Mouse (Mus musculus): ENCODE measurements around the gene Kcnj10.

Gene Kcnj10

DNA sequence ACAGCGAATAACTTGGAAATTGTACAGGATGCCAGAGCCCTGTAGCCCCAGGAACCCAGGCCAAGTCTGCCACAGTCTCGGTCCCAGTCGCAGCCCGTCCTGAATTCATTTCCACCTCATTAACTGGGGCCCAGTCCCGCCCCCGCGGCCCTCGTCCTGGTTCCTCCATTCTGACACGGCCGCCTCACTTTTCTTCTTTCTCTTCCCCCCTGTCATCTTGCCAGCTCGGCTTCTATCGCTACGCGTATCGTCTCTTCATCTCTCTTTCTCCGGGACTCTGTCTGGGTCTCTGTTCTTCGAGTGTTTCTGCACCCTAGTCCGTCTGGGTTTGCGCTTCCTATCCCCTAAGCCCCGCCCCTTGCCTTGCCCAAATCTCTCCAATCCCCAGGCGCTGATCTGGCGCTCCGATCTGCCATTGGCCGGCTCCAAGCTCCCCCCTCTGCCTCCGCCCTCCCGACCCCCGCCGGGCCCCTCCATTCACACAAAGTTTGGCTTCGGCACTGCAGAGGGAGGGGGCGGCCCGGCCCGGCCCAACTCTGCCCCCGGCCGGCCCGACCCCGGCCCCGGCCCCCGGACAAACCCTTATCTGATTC is at the start of gene Kcnj10:
TSS of gene Kcnj10 (plus strand) at position 482 of the 593 bp plus-strand sequence.
- peak; percentile 42 to 48 for DNase-seq

GRCm38 (mm10) chr1:172292880-172293279 is 48.1 kb upstream of the Kcnj10 start:
- DNase-seq, result no peak

DNA sequence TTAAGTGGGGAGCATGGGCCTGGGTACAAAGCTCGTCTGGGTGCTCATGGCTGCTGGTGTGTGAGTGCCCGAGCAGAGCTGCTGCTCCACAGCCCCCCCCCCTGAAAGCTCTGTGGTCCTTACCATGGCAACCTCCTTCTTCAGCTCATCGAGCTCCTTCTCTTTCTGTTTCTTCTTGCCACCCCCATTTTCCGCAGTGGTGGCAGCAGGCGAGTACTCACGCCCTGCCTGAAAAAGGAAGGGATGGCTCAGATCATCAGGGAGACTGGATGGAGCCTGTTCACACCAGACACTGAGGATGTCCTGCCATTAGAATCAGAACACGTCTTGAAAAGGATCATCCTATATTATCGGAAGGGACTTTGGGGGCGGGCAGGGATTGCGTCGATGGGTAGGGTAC is 47.6 kb upstream of the Kcnj10 start:
- no peak for DNase-seq

GRCm38 (mm10) chr1:172295751-172296197 is 45.2 kb upstream of the Kcnj10 start:
- DNase-seq, result no peak

- no peak for DNase-seq
Measured at GRCm38 (mm10) chr1:172296816-172297510, 44.0 kb upstream of the Kcnj10 start.

GRCm38 (mm10) chr1:172297611-172298537 is 43.1 kb upstream of the Kcnj10 start, which contains the start of gene Atp1a2:
Gene Atp1a2, minus strand, starts transcription at chr1:172298064.
- no peak for DNase-seq

DNA sequence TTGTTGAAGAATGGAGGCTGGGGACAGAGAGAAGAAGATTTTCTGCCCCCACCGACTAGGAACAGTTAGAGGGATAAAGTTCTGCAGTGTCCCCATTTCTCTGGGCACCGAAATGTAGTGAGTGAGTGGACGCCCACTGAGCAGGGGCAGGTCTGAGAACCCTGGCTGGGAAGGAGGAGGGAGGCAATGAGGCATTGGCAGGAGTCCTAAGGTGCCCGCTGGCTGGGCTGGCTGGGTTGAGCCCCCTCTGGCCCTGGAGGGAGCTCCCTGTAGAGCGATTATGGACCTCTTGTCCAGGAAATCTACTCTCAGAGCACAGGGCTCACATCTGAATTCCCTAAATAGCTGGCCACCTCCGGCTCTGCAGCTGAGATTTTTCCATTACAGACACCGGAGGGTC is 41.5 kb upstream of the Kcnj10 start:
- no peak for DNase-seq

- no peak for DNase-seq
Measured at GRCm38 (mm10) chr1:172300247-172300646, 40.8 kb upstream of the Kcnj10 start.

DNA sequence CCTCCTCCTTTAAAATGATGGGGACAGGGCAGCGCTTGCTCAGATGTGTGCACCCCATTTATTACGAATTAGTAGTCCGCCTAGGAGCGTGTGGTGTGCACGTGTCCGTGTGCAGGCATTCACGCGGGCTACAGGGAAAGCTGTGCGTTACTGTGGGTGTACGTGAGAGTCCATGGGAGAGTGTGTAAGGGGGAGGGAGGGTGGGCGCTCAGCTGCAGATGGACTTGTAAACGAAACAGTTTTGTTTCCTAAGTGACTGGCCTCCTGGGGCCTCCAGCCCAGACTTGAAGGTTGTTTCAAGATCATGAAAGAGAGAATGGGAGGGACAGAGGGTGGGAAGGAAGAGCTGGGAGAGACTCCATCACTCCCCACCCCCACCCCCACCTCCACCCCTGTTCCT is 39.8 kb upstream of the Kcnj10 start:
- no peak for DNase-seq

DNA sequence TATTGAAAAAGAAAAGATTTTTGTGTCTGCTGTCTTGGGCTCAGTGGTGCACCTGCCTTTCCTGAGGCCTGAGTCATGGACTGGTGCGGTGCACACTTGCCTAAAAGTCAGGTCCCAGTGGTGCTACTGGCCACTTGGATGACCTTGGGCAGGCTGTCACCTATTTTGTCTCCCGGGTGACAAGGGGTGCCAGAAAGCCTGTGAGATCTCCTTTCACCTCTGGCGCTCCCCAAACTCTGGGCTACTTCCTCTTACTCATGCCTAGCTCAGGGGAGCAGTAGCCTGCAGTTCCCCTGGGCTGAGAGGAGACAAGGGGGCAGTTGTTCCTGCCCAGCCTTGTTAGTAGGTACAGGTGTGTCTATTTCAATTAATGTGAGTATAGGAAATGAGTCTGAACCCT is 38.7 kb upstream of the Kcnj10 start:
- DNase-seq, result no peak

DNA sequence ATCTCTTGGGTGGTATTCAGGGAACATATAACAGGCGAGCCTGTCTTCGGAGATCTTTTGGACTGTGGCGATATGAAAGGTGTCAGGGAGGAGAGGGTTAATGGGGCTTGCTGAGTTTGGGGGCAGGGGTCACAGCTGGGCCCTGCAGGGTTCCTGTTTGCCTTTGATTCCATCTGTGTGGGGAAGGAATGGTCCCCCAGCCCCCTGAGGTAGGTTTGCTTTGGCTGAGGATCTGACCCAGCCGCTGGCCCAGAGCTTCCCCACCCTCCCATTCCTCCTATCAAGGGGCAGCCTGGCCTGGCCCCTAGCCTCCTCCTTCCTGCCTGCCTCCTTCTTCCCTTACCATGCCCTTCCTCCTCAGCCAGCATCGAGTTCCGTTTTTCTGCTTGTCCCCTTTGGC is 38.2 kb upstream of the Kcnj10 start:
- no peak for DNase-seq

DNA sequence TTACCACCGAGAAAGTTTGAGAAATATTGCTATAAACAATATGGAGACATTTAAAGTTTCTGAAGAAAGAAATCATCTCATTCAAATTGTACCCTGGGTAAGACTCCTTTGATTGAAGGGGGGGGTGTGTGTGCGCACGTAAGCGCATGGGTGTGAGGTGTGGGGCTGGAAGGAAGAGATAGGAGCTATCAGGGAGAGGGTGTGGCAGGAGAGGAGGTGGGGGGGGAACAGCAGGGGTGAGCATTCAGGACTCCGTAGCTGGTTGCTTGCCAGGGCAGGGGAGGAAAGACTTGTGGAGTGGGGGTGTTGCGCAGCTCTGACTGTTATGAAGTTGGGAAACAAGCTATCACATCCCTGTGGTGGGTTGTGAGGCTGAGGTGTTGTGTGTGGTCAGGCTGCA is 36.6 kb upstream of the Kcnj10 start:
- DNase-seq, result no peak

DNA sequence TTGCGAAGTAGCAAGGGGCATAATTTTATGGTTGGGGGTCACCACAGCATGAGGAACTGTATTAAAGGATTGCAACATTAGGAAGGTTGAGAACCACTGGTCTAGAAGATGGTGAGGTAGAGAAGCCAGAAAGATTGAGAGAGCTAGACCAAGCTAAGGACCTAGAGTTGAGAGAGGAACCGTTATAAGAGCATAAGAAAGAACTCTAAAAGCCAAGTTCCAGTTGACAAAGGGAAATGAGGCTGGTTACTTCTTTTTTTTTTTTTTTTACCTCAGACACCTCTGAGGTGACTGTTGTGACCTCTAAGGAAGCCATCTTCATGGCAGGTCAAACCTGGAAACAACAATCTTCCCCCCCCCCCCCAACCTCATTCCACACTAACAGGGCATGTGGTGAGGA is 35.9 kb upstream of the Kcnj10 start:
- DNase-seq, result no peak

DNA sequence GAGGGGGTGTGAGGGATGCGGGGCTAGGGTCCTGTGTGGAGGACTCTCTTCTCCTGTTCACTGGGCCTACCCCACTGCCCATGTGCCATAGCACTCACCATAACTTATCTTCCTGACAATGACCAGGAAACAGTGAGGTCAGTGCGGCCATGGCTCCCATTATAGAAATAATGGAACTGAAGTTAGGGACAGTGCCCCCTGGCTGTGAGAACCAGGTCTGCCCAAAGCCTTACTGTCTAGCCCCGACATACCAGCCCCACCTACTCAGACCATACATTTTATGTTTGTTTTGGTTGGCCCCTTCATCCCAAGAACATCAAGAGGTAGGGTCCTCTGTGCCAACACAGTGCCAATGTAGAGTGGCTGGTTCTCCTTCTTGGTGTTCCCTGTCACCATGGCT is 35.4 kb upstream of the Kcnj10 start:
- DNase-seq, result no peak

DNA sequence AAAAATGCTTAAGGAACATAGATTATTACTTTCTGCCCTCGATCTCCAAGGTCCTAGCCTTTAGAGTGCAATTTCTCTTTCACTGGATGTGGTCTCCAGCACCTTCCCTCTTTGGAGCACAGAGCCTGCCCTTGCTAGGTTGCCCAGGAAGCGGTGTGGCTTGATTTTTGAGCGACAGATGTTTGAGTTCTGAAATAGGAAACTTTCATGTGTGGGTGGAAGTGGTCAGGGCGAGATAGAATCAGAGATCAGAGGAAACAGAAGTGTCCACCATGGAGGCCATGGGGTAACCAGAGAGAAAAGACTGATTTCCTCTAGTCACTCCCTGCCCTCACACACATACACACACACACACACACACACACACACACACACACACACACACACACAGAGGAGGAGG is 34.8 kb upstream of the Kcnj10 start:
- DNase-seq, result no peak

- DNase-seq, result no peak
Measured at GRCm38 (mm10) chr1:172306885-172307284, 34.1 kb upstream of the Kcnj10 start.

GRCm38 (mm10) chr1:172307936-172308335 is 33.1 kb upstream of the Kcnj10 start:
- DNase-seq, result no peak

DNA sequence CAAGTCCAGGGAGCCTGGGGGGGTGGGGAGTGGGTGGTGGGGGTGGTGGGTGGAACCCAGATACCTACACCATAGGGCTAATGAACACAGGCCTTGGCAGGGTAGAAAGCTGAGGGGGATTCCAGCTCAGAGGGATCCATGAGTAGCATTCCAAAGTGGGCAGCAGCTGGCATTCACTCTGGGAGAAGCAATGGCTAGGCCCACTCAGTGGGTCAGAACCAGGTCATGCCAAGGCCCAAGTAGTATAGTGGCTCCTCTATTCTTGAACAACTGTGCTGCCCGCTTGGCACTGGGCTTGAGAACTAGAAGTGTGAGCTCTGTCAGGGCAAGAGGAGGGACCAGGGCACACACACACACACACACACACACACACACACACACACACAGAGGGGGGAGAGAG is 32.6 kb upstream of the Kcnj10 start:
- no peak for DNase-seq

- DNase-seq, result peak; percentile 72 to 87
Measured at GRCm38 (mm10) chr1:172309699-172310398, 31.2 kb upstream of the Kcnj10 start.

- DNase-seq, result peak in 1 of 2 experiments; percentile 46
Measured at GRCm38 (mm10) chr1:172311248-172311906, 29.6 kb upstream of the Kcnj10 start.

GRCm38 (mm10) chr1:172311921-172312767 is 28.9 kb upstream of the Kcnj10 start:
- DNase-seq, result peak; percentile 87 to 91

Measured in spleen, adult 18-20 months (tissue).